Mouse (Mus musculus): ENCODE measurements around the gene Rpl41. TPM values are rescaled to one million over a fixed set of nuclear protein-coding genes. Genes with fewer than 3 reads are reported as not detected.

Gene Rpl41
- polyA plus RNA-seq, 1 experiment from 2014 or later, result 3,049 TPM

GRCm38 (mm10) chr10:128587697-128588096 lies 38.6 kb upstream of the Rpl41 start:
- ATAC-seq (replicated peaks; ENCODE audit: low FRiP score), result no peak
- Histone ChIP-seq H3K27ac (ENCODE audit: low read depth, low read length) (no peak overlapping the region), H3K9ac (ENCODE audit: low read length) (no peak overlapping the region), H3K36me3 (ENCODE audit: control insufficient read depth, insufficient read depth, low read length) (no peaks in the 10 kb centered on the region), H3K9me3 (ENCODE audit: control insufficient read depth, low read length) (no peaks in the 10 kb centered on the region), H3K4me1 (replicated peaks; ENCODE audit: control insufficient read depth, insufficient read depth, low read length) (0 out of 2 replicates have a peak, but pooled peaks cover 2% of the 10 kb centered on the region), H3K4me3 (ENCODE audit: low read depth, low read length) (no peak overlapping the region), H3K4me2 (ENCODE audit: low read depth, low read length, severe bottlenecking) (no peak overlapping the region), H3K27me3 (ENCODE audit: control insufficient read depth, insufficient read depth, low read length) (peaks cover 27% of the 10 kb centered on the region)
- 54% methylated on average over 8 of the region's 8 CpGs for WGBS
- DNase-seq (ENCODE audit: low spot score), result no peak

- DNase-seq (ENCODE audit: low spot score) (no peak), ATAC-seq (replicated peaks; ENCODE audit: low FRiP score) (no peak)
Observed at GRCm38 (mm10) chr10:128587120-128587519, 38.0 kb upstream of the Rpl41 start.

GRCm38 (mm10) chr10:128586546-128586945 lies 37.4 kb upstream of the Rpl41 start:
- H3K4me1 ChIP-seq (replicated peaks; ENCODE audit: control insufficient read depth, insufficient read depth, low read length), result 0 out of 2 replicates have a peak, but pooled peaks cover 2% of the 10 kb centered on the region
- H3K27me3 ChIP-seq (ENCODE audit: control insufficient read depth, insufficient read depth, low read length), result peaks cover 27% of the 10 kb centered on the region
- no peak overlapping the region for H3K4me2 ChIP-seq (ENCODE audit: low read depth, low read length, severe bottlenecking)
- no peak for DNase-seq (ENCODE audit: low spot score)
- no peak overlapping the region for H3K27ac ChIP-seq (ENCODE audit: low read depth, low read length)
- no peaks in the 10 kb centered on the region for H3K9me3 ChIP-seq (ENCODE audit: control insufficient read depth, low read length)
- no peak overlapping the region for H3K9ac ChIP-seq (ENCODE audit: low read length)
- ATAC-seq (replicated peaks; ENCODE audit: low FRiP score), result no peak
- no peaks in the 10 kb centered on the region for H3K36me3 ChIP-seq (ENCODE audit: control insufficient read depth, insufficient read depth, low read length)
- WGBS, result 11% methylated on average over 1 of the region's 1 CpGs
- no peak overlapping the region for H3K4me3 ChIP-seq (ENCODE audit: low read depth, low read length)

More at GRCm38 (mm10) chr10:128587120-128587519, 38.0 kb upstream of the Rpl41 start:
- Histone ChIP-seq H3K9ac (ENCODE audit: low read length) (no peak overlapping the region), H3K4me3 (ENCODE audit: low read depth, low read length) (no peak overlapping the region), H3K4me1 (replicated peaks; ENCODE audit: control insufficient read depth, insufficient read depth, low read length) (0 out of 2 replicates have a peak, but pooled peaks cover 2% of the 10 kb centered on the region), H3K27me3 (ENCODE audit: control insufficient read depth, insufficient read depth, low read length) (peaks cover 27% of the 10 kb centered on the region), H3K4me2 (ENCODE audit: low read depth, low read length, severe bottlenecking) (no peak overlapping the region), H3K27ac (ENCODE audit: low read depth, low read length) (no peak overlapping the region), H3K36me3 (ENCODE audit: control insufficient read depth, insufficient read depth, low read length) (no peaks in the 10 kb centered on the region), H3K9me3 (ENCODE audit: control insufficient read depth, low read length) (no peaks in the 10 kb centered on the region)
- 59% methylated on average over 4 of the region's 4 CpGs for WGBS

GRCm38 (mm10) chr10:128584386-128584785 lies 35.3 kb upstream of the Rpl41 start:
- Histone ChIP-seq H3K4me2 (ENCODE audit: low read depth, low read length, severe bottlenecking) (no peak overlapping the region), H3K4me3 (ENCODE audit: low read depth, low read length) (no peak overlapping the region), H3K9ac (ENCODE audit: low read length) (no peak overlapping the region), H3K9me3 (ENCODE audit: control insufficient read depth, low read length) (no peaks in the 10 kb centered on the region), H3K27me3 (ENCODE audit: control insufficient read depth, insufficient read depth, low read length) (peaks cover 23% of the 10 kb centered on the region), H3K27ac (ENCODE audit: low read depth, low read length) (no peak overlapping the region), H3K36me3 (ENCODE audit: control insufficient read depth, insufficient read depth, low read length) (no peaks in the 10 kb centered on the region), H3K4me1 (replicated peaks; ENCODE audit: control insufficient read depth, insufficient read depth, low read length) (0 out of 2 replicates have a peak, but pooled peaks cover 2% of the 10 kb centered on the region)
- WGBS, result 10% methylated on average over 4 of the region's 4 CpGs
- ATAC-seq (replicated peaks; ENCODE audit: low FRiP score) (no peak), DNase-seq (ENCODE audit: low spot score) (no peak)

GRCm38 (mm10) chr10:128583644-128584043 lies 34.5 kb upstream of the Rpl41 start:
- Histone ChIP-seq H3K9me3 (ENCODE audit: control insufficient read depth, low read length) (no peaks in the 10 kb centered on the region), H3K4me1 (replicated peaks; ENCODE audit: control insufficient read depth, insufficient read depth, low read length) (no peaks in the 10 kb centered on the region), H3K4me3 (ENCODE audit: low read depth, low read length) (no peak overlapping the region), H3K36me3 (ENCODE audit: control insufficient read depth, insufficient read depth, low read length) (no peaks in the 10 kb centered on the region), H3K27ac (ENCODE audit: low read depth, low read length) (no peak overlapping the region), H3K4me2 (ENCODE audit: low read depth, low read length, severe bottlenecking) (no peak overlapping the region), H3K27me3 (ENCODE audit: control insufficient read depth, insufficient read depth, low read length) (peaks cover 16% of the 10 kb centered on the region), H3K9ac (ENCODE audit: low read length) (no peak overlapping the region)
- ATAC-seq (replicated peaks; ENCODE audit: low FRiP score), result no peak
- 33% methylated on average over 7 of the region's 7 CpGs for WGBS
- DNase-seq (ENCODE audit: low spot score), result no peak

GRCm38 (mm10) chr10:128579731-128580130 lies 30.6 kb upstream of the Rpl41 start:
- H3K27ac ChIP-seq (ENCODE audit: low read depth, low read length), result no peak overlapping the region
- no peak overlapping the region for H3K4me3 ChIP-seq (ENCODE audit: low read depth, low read length)
- DNase-seq (ENCODE audit: low spot score) (no peak), ATAC-seq (replicated peaks; ENCODE audit: low FRiP score) (no peak)
- no peaks in the 10 kb centered on the region for H3K36me3 ChIP-seq (ENCODE audit: control insufficient read depth, insufficient read depth, low read length)
- no peaks in the 10 kb centered on the region for H3K27me3 ChIP-seq (ENCODE audit: control insufficient read depth, insufficient read depth, low read length)
- H3K9me3 ChIP-seq (ENCODE audit: control insufficient read depth, low read length), result no peaks in the 10 kb centered on the region
- WGBS, result 84% methylated on average over 4 of the region's 4 CpGs
- no peak overlapping the region for H3K4me2 ChIP-seq (ENCODE audit: low read depth, low read length, severe bottlenecking)
- no peak overlapping the region for H3K9ac ChIP-seq (ENCODE audit: low read length)
- H3K4me1 ChIP-seq (replicated peaks; ENCODE audit: control insufficient read depth, insufficient read depth, low read length), result no peaks in the 10 kb centered on the region

GRCm38 (mm10) chr10:128579298-128579697 lies 30.2 kb upstream of the Rpl41 start:
- 87% methylated on average over 3 of the region's 3 CpGs for WGBS

GRCm38 (mm10) chr10:128578330-128578729 lies 29.2 kb upstream of the Rpl41 start:
- ATAC-seq (replicated peaks; ENCODE audit: low FRiP score) (no peak), DNase-seq (ENCODE audit: low spot score) (no peak)
- Histone ChIP-seq H3K9me3 (ENCODE audit: control insufficient read depth, low read length) (no peaks in the 10 kb centered on the region), H3K27me3 (ENCODE audit: control insufficient read depth, insufficient read depth, low read length) (no peaks in the 10 kb centered on the region), H3K9ac (ENCODE audit: low read length) (no peak overlapping the region), H3K4me2 (ENCODE audit: low read depth, low read length, severe bottlenecking) (no peak overlapping the region), H3K4me1 (replicated peaks; ENCODE audit: control insufficient read depth, insufficient read depth, low read length) (no peaks in the 10 kb centered on the region), H3K36me3 (ENCODE audit: control insufficient read depth, insufficient read depth, low read length) (no peaks in the 10 kb centered on the region), H3K4me3 (ENCODE audit: low read depth, low read length) (no peak overlapping the region), H3K27ac (ENCODE audit: low read depth, low read length) (no peak overlapping the region)
- 76% methylated on average over 11 of the region's 11 CpGs for WGBS

More at GRCm38 (mm10) chr10:128579298-128579697, 30.2 kb upstream of the Rpl41 start:
- Histone ChIP-seq H3K36me3 (ENCODE audit: control insufficient read depth, insufficient read depth, low read length) (no peaks in the 10 kb centered on the region), H3K9me3 (ENCODE audit: control insufficient read depth, low read length) (no peaks in the 10 kb centered on the region), H3K4me3 (ENCODE audit: low read depth, low read length) (no peak overlapping the region), H3K27me3 (ENCODE audit: control insufficient read depth, insufficient read depth, low read length) (no peaks in the 10 kb centered on the region), H3K4me1 (replicated peaks; ENCODE audit: control insufficient read depth, insufficient read depth, low read length) (no peaks in the 10 kb centered on the region), H3K4me2 (ENCODE audit: low read depth, low read length, severe bottlenecking) (no peak overlapping the region), H3K9ac (ENCODE audit: low read length) (no peak overlapping the region), H3K27ac (ENCODE audit: low read depth, low read length) (no peak overlapping the region)
- DNase-seq (ENCODE audit: low spot score), result no peak
- ATAC-seq (replicated peaks; ENCODE audit: low FRiP score), result no peak

GRCm38 (mm10) chr10:128575063-128575462 lies 26.0 kb upstream of the Rpl41 start:
- no peak for ATAC-seq (replicated peaks; ENCODE audit: low FRiP score)
- Histone ChIP-seq H3K27me3 (ENCODE audit: control insufficient read depth, insufficient read depth, low read length) (no peaks in the 10 kb centered on the region), H3K27ac (ENCODE audit: low read depth, low read length) (no peak overlapping the region), H3K4me3 (ENCODE audit: low read depth, low read length) (no peak overlapping the region), H3K4me1 (replicated peaks; ENCODE audit: control insufficient read depth, insufficient read depth, low read length) (no peaks in the 10 kb centered on the region), H3K36me3 (ENCODE audit: control insufficient read depth, insufficient read depth, low read length) (no peaks in the 10 kb centered on the region), H3K4me2 (ENCODE audit: low read depth, low read length, severe bottlenecking) (no peak overlapping the region), H3K9me3 (ENCODE audit: control insufficient read depth, low read length) (no peaks in the 10 kb centered on the region), H3K9ac (ENCODE audit: low read length) (no peak overlapping the region)
- no peak for DNase-seq (ENCODE audit: low spot score)
- 87% methylated on average over 2 of the region's 2 CpGs for WGBS

All from forebrain, embryonic 11.5 days (tissue).